Mouse (Mus musculus) kidney, postnatal 25 days (tissue): Measurements from ENCODE around the gene Mrps21.
A peak's percentile ranks its signal among the peaks of the same experiment; 100 is the strongest.
"Not testable (repeated sequence)": the region's sequence is repeated elsewhere in the genome, so short reads cannot be mapped to it uniquely, and the experiment has no call there.

Experiments
- DNase-seq, 2 experiments: peaks; one replicate each; pipeline ENCODE4 v3.0.0; 2021; ENCODE audit warnings: mixed read lengths in 2 of 2

Mrps21 gene

GRCm38 (mm10) chr3:95871392-95871867 is at the start of gene Mrps21:
Gene Mrps21 (minus strand): TSS chr3:95871519.
- peak; percentile 88 to 97 for DNase-seq

GRCm38 (mm10) chr3:95920532-95920931 is 49.2 kb upstream of the Mrps21 start:
- DNase-seq, result not testable (repeated sequence)

DNA sequence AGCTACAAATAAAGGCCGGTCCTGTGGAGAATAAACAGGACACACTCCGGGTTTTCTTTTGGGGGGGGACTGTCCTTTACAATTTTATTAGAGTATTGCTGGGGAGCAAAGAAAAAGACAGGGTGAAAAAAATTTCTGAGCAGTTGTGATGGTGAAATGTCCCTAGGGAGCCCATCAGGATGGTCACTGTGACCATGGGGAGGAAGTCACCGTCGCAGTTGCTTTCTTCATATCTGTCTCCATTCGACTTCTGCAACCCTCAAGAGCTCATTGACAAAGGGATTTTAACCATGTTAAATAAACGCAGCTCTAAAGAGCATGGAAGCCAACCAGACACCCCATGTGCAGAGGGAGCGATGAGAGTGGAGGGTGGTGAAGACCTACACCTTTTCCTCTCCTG is 45.4 kb upstream of the Mrps21 start:
- DNase-seq, result no peak

- DNase-seq, result no peak
Observed at GRCm38 (mm10) chr3:95914706-95915105, 43.4 kb upstream of the Mrps21 start.

GRCm38 (mm10) chr3:95907613-95908012 is 36.3 kb upstream of the Mrps21 start:
- no peak for DNase-seq

DNA sequence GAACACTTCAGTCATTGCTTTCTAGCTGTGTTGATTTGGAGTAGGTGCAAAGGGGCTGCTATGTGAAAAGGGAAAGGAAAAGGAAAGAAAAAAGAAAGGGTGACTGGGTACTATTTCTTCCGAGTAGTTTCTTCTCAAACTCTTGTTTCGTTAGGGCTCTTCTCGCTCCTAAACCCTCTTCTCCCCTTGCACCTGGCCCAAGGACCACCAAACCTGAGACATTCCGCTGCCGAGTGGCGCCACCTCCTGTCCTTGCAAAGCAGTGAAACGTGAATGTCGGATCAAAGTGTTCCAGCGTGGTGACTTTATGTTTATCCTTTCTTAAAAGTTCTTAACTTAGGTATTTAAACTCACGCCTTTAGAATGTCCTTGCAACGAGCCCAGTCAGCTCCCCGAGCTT is 35.5 kb upstream of the Mrps21 start:
- peak; percentile 67 to 72 for DNase-seq

GRCm38 (mm10) chr3:95905940-95906492 is 34.7 kb upstream of the Mrps21 start:
- DNase-seq, result peak; percentile 69 to 77

DNA sequence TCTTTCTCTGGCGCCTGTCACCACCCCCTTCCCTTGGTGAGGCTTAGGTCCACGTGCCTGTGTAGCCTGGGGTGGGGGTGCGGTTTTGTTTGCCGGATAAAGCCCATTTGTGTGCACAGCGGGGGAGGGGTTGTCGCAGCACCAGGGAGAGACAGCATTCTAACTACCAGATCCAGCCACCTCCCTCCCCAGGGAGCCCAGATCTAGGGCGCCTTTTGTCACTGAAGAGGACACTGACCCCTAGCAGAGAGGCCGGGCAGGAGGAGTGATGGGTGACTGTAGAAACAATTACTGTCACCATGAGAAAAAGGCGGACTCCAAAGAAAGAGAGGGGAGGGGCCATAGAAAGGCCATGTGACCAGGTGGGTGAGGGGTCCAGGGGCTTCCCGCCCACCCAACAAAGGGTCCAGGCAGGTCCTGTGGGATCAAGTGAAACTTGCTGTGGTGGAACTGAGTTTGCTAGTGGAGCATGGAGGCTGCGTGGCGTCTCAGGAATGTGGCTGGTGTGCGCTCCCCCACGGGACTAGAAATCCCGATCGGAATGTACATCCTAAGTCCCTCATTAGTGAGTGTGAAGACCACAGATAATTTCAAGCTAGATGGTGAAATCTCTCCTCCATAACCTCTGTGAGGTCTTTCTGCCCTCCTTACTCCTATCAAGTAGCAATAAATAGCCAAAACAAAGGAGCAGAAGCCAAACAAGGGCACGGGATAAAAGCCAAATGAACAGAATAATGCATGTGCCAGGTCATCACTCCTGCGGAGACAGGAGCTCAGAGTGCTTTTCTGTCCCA is 34.0 kb upstream of the Mrps21 start:
- DNase-seq, result peak; percentile 49 to 80

GRCm38 (mm10) chr3:95904568-95904967 is 33.2 kb upstream of the Mrps21 start, which contains the start of gene Car14:
Gene Car14 (minus strand): TSS chr3:95904691.
- peak; percentile 62 to 82 for DNase-seq

GRCm38 (mm10) chr3:95903753-95904502 is 32.6 kb upstream of the Mrps21 start:
- DNase-seq, result peak; percentile 65 to 91

- DNase-seq, result peak; percentile 46 to 61
Observed at GRCm38 (mm10) chr3:95902643-95903042, 31.3 kb upstream of the Mrps21 start.

GRCm38 (mm10) chr3:95902373-95902625 is 31.0 kb upstream of the Mrps21 start:
- DNase-seq, result no peak

- DNase-seq, result peak; percentile 69 to 86
Observed at GRCm38 (mm10) chr3:95901616-95902372, 30.5 kb upstream of the Mrps21 start.

GRCm38 (mm10) chr3:95899800-95900524 is 28.6 kb upstream of the Mrps21 start:
- DNase-seq, result no peak

DNA sequence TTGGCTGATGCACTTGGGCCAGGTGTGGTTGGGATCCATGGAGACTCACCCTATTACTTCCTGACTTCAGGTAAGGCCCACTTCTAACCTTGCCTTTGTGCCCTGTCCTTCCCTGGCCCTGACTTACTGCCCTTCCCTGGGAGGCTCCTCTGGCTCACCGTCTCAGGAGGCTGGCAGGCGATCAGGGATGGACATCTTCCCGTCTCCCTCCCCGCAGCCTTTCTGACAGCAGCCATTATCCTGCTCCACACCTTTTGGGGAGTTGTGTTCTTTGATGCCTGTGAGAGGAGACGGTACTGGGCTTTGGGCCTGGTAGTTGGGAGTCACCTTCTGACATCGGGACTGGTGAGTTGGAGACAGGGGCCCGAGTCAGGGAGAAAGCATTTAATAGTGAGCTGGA is 24.2 kb upstream of the Mrps21 start:
- DNase-seq, result not testable (repeated sequence)

- peak; percentile 85 to 91 for DNase-seq
Observed at GRCm38 (mm10) chr3:95894317-95895160, 23.2 kb upstream of the Mrps21 start.

- peak; percentile 97 to 99 for DNase-seq
Observed at GRCm38 (mm10) chr3:95893606-95894316, 22.4 kb upstream of the Mrps21 start, which contains the start of gene Aph1a. Gene Aph1a (plus strand): TSS chr3:95893969.

DNA sequence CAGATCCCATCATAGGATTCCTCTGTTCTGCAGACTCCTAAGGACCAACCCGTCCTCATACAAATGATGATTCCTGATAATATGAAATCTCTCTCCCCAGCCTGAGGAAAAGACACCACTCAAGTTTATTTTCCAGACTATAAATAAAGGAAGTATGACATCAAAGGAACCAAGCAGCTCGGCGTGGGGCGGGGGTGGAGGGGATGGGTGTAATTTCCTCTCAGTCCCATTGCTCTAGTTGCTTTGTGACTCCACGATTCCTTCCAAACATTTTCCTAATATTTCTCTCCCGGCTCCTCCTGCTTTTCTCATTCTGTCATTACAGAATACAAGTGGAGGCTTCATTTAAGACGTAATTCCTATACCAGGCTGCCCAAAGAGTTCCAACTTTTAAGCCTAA is 21.8 kb upstream of the Mrps21 start:
- peak in 1 of 2 experiments; percentile 41 for DNase-seq

DNA sequence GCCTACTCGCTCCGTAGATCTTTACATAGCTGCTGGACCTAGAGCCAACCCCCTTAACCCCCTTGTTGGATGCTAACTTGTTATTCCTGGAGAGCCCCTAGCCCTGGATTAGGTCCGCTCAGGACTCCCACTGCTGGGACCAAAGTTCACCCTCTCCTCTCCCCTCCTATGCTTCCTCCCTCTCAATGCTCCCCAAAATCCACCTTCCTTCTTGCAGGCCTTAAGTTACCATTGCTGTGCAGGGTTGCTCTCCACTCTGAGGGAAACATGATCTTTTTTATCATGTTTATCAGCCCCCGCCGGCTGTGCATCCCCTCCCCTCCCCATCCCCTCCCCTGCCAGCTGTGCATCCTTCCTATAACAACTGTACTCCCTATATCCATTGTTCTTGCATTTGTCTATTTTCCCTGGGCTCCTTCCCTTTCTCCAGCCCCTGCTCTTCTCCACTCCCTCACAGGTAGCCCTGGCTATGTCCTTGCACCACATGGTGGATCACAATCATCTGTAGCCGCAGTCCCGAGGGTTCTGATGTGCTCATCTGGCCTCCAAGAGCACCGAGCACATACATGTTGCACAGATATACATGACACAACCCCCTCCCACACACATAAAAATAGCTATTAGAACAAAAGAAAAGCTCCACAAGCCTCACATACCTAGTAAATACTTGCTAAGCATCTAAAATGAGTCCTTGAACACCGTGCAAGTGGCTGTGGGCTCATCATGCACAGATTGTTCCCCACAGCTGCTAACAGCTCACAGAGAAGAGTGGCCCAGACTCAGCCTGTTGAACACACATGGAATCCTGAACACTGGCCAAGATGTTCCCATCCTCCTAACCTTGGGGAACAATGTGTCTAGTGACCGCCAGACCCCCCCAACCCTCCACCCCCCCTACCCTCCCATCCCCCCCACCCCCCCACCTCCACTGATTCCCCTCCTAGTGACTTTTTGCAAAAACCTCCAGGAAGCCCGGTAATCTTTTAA is 21.0 kb upstream of the Mrps21 start:
- DNase-seq, result no peak
